Mouse (Mus musculus): ENCODE results near the gene Xpo4.
A peak's percentile ranks its signal among the peaks of the same experiment; 100 is the strongest.

The Xpo4 gene

DNA sequence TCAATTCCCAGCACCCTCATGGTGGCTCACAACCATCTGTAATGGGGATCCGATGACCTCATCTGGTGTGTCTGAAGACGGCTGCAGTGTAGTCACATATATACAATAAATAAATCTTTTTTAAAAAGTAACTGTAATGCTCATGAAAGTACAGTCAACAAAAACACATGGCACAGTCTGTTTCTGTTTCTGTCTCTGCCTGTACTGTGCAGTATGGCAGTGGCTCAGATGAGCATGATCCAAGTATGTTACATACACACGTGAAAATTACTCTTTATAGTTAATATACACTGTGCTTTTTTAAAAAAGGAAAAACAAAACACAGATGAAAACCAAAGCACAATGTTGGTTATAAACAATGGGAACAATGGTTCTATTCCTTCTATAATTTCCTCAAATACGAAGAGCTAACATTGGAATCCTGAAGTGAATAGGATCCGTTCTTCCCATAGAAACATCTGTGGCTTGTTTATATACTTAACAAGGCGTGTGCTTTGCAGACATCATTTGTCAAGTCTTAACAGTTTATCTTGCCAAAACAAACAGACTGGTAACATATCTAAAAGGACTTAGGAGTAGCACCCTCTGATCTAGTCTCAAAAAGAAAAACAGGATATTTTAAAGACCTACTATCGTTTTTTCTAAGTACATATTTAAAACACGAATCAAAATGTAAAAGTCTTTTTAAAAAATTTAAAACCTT lies 58.4 kb downstream of the Xpo4 start:
- DNase-seq = no peak

DNA sequence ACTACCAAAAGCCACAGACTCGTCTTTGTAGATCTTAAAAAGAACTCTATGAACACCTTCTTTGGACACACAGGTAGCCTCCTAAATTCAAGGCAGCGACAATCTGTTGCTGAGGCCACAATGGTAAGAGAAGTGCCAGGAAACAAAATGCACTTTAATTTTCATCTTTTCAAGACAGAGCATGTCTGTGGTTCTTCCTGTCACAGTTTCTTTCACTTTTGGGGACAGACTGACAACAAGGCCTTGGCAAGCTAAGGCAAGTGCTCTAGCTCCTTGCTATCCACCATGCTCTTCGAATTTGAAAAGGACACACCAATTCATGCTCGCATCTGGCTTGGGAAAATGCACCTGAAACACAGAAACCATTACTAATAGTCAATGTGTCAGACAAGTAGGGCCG lies 72.0 kb downstream of the Xpo4 start:
- DNase-seq = no peak

DNA sequence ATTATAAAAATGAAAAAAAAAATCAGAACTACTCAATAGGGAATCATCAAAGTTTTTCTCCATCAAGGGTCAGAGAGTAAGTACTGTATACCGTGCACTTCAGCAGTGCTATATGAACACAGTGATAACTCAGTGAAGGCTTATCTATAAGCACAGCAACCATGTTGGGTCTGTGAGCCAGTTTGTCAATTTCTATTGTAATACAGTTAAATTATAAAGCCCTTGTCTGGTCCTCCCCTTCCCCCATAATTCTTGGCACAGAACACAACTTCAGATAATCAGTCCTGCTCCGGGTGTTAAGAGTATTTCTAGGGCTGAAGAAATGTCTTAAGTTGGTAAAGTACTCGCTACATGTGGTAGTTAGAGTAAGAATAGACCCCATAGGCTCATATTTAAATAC lies 73.4 kb downstream of the Xpo4 start:
- no peak for DNase-seq

DNA sequence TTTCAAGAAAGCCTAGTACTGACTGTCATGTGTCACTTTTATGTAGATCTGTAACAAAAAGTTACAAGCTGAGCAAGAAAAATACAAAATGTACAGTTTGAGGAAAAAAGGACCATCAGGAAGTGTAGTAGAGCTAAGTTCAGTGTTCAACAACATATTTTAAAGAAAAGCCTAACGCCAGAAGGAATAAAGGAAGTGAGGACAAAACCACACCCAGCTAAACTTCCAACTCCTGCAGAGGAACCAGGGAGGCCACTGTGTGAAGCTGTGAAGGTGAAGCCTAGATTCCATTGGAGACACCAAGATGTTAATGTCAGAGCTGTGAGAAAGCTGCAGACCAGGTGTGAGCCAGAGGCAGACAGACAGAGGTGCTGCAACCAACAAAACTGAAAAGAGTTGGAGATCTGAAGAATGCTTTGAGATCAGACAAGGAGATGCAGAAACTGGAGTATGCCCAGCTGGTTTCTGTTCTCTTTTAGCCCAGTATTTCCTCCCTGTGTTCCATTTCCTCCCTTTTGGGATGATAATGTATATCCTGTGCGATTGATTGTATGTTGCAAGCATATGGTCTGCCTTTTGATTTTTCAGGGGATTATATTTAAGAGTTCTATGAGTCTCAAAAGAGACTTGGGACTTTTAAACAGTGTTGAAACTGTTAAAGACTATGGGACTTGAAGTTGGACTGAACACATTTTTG lies 88.7 kb downstream of the Xpo4 start:
- no peak for DNase-seq

DNA sequence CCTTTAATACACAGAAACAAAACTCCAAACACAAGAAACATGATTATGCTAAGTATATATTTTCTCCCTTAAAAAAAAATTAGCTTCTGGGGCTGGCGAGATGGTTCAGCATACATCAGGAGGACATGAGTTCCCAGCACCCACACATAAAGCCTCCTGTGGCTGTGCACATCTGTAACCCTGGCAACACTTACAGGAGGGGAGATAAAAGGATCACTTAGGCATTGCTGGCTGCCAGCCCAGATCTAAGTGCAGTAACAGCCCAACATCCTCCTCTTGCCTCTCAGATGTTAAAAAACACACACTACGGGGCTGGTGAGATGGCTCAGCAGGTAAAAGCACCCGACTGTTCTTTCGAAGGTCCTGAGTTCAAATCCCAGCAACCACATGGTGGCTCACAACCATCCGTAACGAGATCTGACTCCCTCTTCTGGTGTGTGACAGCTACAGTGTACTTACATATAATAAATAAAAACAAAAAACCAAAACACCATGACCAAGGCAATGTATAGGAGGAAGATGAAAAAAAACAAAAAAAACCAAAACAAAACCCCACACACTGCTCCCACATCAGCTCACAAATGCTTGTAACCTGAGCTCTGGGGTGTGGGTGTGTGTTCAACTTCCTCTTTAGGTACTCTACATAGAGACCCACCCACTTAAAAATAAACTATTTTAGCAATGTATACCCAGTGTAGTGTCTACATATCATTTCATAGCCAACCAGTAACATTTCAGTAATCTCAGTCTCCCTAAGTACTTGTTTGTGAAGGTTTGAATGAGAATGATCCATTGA lies 90.2 kb downstream of the Xpo4 start:
- DNase-seq = no peak

DNA sequence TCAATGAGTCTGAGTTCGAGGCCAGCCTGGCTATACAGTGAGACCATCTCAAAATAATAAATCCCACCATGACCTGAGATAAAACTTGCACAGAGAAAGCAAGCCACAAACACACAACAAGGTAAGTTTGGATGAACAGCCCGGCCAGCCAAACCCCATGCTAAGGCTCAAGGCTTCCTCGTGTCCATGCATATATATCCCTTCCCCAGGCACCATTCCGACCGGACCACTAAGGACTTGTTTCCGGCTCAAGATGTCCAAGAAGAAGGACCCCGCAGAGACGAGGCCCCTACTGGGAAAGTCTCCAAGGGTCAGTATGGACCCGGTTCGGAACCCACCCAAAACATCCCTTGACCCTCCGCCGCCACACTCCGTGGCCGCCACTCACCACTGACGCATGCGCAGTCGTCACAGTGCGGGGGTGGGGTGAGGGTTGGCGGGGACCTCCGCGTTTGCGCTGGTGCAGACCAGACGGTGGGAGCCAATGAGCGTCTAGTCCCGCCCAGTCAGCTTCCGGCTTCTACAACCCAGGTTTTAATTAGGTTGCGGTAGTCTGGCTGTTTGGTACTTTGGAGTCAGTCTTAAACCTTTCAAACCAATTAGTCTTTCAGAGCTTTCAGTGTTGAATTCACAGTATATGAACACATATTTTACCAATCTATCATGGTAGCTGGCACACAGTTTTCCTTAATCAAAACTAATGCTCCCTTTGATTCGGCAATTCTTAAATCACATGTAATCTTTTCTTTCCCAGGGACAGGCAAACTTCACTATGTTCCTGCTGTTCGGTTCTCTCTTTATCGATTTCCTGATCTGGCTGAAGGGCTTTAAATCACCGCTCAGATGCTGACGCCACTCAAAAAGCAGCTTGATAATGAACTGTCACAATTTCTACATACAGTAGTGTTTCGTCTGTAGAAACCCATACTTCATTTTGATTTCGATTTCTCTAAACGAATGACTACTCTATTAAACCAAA lies 93.8 kb downstream of the Xpo4 start, which contains the start of gene Eef1akmt1:
TSS of gene Eef1akmt1 (minus strand) at position 458 of the 979 bp plus-strand sequence.
- DNase-seq = peak; percentile 95 to 97

DNA sequence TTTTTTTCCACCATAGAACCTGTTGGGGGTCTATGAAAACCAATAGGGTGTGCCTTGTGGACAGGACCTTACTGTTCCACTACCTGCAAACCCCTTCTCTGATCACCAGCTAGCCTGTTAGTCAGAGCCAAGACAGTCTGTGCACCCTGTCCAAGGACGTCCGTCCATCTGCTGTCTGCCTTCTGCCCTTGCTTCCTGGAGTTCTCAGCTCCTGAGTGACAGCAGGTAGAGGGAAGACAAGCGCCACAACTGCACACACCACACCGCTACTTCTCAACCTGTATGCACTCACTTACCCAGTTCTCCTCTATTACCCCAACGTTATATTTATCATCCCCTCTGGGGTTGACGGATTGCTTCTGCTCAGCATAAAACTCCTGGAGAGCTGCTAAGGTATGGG lies 99.6 kb downstream of the Xpo4 start:
- no peak for DNase-seq

DNA sequence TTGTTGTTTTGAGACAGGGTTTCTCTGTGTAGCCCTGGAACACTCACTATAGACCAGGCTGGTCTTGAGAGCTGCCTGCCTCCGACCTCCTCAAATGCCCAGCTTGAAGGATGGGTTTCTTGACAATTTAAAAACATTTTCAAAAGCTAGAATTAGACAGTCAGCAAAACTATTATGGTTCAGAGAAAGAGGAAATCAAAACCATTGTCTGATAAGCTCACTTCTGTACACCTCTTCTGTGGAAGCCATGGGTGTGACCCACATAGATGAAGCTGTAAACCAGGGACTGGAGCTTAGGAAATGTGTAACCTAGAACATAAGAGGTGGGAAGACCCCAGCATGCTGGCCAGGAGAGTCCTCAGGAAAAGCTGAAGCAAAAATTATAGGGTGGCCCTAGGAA lies 108.3 kb downstream of the Xpo4 start:
- no peak for DNase-seq

DNA sequence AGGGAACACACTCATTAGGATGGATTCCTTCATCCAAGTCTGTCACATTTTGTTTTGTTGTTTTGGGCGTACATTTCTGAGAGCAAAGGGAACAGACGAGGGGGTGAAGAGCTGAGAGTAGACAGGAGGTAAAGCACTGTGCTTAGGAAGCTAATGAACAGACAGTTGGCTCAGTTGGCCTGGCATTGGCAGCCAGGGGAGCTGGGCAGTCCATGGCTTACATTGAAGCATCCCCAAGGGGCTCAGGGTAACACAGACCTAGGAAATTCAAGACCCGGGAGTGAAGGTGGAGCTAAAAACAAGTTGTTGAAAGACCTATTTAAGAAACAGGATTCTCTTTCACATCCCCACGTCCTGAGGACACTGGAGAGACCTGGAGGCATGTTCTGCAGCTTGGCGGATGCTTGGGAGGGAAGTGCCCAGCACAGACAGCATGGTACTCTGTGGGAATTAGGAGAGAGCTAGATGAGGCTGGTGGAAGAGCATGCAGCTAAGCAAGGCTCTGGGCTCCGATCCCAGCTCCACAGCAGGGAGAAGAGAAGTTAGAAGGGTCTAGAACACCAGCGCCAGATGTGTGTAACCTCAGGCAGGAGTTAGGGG lies 109.7 kb downstream of the Xpo4 start:
- no peak for DNase-seq

DNA sequence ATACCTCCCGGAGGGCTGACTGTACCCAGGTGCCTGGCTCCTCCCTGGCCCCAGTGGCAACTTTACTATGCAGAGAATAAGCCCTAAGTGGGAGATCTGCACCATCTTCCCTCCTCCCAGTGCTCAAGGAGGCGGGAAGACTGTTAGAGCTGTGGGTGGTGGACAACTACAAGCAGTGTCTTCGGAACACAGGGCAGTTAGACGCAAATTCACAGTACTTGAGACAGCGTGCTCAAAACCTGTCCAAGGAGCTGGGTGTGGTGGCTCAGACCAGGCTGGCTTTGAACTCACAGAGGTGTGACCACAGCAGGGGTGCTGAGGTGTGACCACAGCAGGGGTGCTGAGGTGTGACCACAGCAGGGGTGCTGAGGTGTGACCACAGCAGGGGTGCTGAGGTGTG lies 110.8 kb downstream of the Xpo4 start:
- DNase-seq = no peak

DNA sequence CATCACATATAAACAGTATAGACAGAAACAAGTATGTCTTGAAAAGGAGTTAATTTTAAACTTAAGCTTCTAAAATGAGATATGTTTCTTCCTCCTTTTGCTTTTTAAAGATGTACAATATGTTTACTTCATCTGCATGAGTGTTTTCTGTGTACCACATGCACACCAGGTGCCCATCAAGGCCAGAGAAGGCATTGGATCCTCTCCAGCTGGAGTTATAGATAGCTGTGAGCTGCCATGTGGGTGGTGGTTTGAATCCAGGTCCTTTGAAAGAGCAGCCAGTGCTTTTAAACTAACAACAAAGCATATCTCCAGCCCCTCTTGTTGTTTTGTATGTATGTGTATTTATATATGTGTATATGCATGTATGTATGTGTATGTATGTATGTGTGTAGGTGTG lies 112.3 kb downstream of the Xpo4 start:
- DNase-seq = no peak

DNA sequence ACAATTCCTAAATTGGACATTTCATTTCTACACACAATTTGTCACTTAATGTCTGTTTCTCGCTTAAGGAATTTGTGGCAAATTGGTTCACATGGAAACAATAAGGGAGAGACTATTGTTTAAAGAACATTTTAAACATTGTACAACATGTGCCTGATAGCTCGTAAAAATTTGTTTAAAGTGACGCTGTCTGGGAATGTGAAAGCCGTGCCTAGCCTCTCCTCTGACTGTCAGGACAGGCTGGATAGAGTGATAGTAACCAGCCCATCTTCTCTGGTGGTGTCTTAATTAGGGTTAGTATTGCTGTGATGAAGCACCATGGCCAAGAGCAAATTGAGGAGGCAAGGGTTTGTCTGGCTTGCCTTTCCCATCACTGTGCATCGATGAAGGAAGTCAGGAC lies 118.2 kb downstream of the Xpo4 start:
- DNase-seq = no peak

DNA sequence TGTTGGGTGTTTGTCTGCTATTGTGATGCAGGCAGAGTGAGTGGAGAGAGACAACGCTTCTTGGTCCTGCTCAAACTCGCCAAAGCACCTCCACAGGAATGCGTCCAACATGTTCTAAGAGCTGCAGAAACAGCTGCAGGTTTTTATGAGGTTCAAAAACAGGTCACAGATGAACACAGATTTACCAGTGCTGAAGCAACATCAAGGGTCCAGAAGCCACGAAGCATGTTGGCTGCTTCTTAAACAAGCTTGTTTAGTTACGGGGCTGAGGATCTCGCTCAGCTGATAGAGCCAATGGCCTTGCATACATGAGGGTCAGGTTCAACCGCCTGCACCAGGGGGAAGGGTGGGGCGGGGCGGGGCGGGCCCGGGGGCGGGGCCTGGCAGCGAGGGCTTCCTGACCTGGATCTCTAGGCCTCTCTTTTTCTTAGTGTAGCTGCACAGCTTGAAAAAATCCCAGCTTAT lies 118.6 kb downstream of the Xpo4 start:
- DNase-seq = no peak

DNA sequence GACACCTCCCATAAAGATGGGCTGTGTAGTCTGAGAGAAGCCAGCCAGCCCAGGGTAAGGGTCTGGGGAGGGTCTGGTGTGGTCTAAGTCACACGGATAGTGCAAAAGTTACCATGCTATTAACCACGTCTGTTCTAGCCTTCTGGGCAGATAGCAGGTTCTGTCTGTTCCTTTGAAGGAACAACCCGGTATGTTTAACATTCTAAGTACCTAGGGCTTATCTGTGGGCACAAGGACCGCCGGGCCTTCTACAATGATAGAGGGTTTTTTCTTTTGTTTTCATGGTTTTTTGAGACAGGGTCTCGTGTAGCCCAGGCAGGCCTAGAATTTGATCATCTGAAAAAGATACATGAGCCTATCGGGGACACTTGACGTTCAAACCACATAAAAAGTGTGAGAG lies 119.1 kb downstream of the Xpo4 start:
- DNase-seq = no peak

DNA sequence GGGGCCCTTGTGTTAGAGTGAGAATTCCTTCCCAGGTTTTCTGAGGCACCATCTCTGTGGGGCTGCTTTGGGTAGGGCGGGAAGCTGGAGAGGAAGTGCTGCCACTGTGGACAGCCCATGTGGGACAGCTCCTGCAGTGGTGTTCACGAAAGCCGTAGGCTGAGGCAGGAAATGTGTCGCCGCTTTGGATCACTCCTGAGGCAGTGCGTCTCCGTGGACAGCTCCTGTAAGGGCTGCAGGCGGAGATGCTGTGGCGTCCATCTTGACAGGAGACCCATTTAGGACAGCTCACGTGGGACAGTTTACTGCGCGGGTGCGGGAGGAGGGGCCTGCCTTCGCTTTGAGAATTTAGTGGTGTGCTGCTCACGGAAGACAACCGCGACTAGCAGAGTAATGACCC lies 119.7 kb downstream of the Xpo4 start:
- DNase-seq = no peak

DNA sequence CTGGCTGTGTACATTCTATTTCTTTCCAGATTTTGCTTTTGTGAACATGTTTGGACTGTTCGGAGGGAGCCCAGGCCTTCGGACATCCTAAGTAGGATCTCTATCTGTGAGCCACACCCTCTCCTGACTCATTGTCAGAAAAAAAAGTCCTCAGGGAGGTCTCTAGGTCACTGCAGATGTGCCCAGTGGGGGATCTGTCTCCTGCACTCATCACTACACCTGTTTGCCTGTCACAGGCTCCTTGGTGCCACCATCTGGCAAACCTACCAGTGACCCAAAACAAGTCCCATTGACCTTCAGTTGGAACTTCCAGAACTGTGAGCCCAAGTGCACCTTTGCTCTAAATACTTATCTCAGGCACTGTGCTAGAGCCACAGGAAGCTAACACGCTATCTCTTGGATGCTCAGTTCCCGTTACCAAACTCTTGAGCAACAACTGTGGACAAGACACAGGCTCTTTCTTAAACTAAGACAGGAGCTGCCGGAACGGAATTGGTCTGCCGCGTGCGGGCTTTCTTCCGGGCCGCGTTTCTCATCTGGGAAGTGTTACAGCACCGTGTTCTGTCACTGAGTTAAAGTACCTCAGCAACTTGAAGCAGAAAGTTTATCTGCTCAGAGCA lies 121.7 kb downstream of the Xpo4 start:
- no peak for DNase-seq

DNA sequence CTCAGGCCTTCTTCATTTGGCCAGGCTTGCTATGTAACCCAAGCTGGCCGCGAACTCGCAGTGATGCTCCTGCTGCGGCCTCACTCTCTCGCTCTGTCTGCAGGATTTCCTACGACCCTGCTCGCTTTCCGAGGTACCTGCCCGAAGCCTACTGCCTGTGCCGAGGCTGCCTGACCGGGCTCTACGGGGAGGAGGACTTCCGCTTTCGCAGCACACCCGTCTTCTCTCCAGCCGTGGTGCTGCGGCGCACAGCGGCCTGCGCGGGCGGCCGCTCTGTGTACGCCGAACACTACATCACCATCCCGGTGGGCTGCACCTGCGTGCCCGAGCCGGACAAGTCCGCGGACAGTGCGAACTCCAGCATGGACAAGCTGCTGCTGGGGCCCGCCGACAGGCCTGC lies 123.0 kb downstream of the Xpo4 start:
- no peak for DNase-seq

DNA sequence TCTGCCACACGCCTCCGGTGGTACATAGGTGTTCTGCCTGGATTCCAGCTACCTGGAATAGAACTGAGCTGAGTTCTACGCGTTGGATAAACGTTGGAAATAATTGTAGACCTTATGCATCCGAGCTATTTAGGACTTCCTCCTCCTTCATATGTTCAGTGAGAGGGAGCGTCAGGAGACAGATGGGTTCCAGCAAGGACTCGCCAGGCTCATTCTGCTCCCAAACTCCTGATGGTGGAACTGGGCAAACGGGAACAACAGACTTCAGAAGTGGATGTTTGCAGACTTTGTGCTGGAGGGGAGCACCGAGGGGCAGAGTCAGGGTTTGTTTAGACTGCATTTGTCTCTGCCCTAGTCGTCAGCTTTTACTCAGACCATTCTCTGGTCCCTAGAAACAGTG lies 124.5 kb downstream of the Xpo4 start:
- DNase-seq = no peak

DNA sequence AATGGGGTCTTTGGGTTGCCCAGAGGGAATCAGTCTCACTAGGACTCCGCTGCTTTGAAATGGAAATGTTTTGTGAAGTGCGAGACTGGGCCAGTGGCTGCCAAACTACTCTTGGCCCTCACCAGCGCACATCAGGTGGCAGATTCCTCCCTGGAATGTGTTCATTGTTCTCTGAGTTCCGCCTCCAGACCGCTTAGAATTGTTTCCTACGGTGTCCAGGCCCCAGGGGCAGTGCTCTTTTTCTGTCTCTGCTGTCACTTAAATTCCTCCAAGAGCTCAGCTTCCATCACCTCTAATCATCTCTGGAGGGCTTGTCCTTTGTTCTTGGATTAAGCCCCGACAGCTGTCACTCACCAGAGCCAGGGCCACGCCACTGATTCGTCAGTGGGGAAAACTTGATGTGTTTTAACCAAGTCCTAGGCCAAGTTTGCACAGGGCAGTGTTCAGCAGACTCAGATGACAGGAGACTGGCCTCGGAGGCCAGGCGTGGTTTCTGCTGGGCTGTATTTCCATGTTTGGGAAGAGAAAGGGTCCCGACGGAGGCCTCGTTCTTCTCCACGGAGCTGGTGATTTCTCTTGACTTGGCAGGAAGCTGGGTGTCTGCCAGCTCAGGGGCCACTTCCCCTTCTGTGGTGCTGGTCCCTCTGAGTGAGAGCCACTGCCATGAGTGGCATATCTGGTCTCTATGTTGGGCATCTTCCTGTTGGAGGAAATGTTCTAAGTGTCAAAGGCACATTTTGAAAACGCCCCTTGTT lies 127.8 kb downstream of the Xpo4 start:
- no peak for DNase-seq

DNA sequence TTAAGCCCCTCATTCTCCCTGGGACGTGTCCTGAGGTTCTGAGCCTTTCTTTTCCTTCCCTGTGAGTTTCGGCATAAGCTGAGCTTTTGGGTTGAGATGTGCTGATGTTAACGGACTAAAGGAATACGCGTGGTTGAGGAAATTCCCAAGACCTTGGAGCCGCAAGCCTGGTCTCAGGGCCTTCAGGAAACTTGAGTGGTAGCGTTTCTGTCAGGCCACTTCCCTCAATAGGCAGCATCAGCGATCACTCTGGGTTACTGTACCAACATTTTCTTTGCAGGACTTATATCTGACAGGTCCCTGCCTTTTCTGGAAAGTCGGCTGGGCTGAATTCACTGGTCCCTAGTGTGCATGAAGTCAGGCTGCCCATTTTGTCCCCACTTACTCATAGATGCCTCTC lies 128.4 kb downstream of the Xpo4 start:
- no peak for DNase-seq

DNA sequence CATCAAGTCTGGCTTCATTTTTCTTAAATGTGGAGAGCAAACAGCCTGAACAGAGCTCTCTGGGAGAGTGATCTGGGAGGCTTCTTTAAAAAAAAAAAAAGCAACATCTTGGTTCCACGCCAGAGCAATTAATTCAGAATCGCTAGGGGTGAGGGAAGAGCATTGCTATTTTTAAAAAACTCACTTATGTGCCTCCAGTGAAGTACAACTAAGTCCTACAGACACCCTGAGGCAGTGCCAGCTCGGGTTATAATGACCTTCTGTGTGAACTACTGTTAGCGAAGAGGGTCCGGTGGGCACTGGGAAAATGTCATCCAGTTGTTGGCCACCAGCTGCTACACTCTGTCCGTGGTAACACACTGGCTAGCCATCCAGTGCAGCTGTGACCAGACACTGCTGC lies 129.6 kb downstream of the Xpo4 start:
- no peak for DNase-seq

Measured in lung, adult 18-20 months (tissue).